Comparison of ENCODE assay signal across 8 mouse cellular contexts in the genomic region with DNA sequence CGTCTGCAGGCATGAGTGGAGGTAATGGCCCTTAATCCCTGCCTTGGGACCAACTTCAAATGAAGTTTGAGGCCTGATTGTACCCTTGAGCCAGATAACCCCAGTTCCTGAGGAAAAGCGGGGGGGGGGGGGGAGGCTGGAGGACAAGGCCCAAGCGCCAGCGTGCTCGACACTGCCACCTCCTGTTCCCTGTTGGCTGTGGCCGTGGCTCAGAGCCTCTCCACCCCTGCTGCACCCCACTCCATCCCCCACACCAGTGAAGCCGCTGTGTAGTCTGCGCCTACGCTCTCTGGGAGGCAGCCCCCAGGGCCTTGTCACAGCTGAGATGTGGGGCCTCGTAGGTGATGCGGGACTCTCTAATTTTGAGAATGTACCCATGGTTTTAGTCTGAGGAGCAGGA. TPM values are rescaled to one million over a fixed set of nuclear protein-coding genes. Genes with fewer than 3 reads are reported as not detected.
DNase-seq lines count a peak whose midpoint lies in the region; ATAC-seq lines count a peak whose summit lies in the region.

No protein-coding gene starts in this region.

- H3K9ac ChIP-seq in embryonic facial prominence, embryonic 15.5 days, result no peak overlapping the region
- no peak overlapping the region for H3K9ac ChIP-seq in heart, embryonic 12.5 days
- H3K9ac ChIP-seq in kidney, embryonic 14.5 days (ENCODE audit: low read depth, low read length), result no peak overlapping the region; the same call in 1 of the 2 replicates
- no peak overlapping the region for H3K9ac ChIP-seq in liver, embryonic 13.5 days
- H3K9ac ChIP-seq in stomach, embryonic 15.5 days, result no peak overlapping the region

- no peak overlapping the region for H3K27ac ChIP-seq in embryonic facial prominence, embryonic 15.5 days (replicated peaks)
- H3K27ac ChIP-seq in heart, embryonic 12.5 days (ENCODE audit: poor library complexity, severe bottlenecking), result no peak overlapping the region
- no peak overlapping the region for H3K27ac ChIP-seq in kidney, embryonic 14.5 days (ENCODE audit: low read depth, low read length)
- H3K27ac ChIP-seq in liver, embryonic 13.5 days, result no peak overlapping the region
- no peak overlapping the region for H3K27ac ChIP-seq in stomach, embryonic 15.5 days

- no peaks in the 10 kb centered on the region for H3K9me3 ChIP-seq in embryonic facial prominence, embryonic 15.5 days (replicated peaks)
- H3K9me3 ChIP-seq in heart, embryonic 12.5 days (replicated peaks), result no peaks in the 10 kb centered on the region
- H3K9me3 ChIP-seq in kidney, embryonic 14.5 days (ENCODE audit: control insufficient read depth, low read length), result no peaks in the 10 kb centered on the region
- H3K9me3 ChIP-seq in liver, embryonic 13.5 days (replicated peaks), result no peaks in the 10 kb centered on the region
- H3K9me3 ChIP-seq in stomach, embryonic 15.5 days, result no peaks in the 10 kb centered on the region

- H3K4me2 ChIP-seq in embryonic facial prominence, embryonic 15.5 days (replicated peaks), result no peak overlapping the region
- H3K4me2 ChIP-seq in heart, embryonic 12.5 days, result peak overlapping the region; percentile 36; the same call in 1 of the 2 replicates
- no peak overlapping the region for H3K4me2 ChIP-seq in kidney, embryonic 14.5 days (replicated peaks; ENCODE audit: low read depth, low read length)
- H3K4me2 ChIP-seq in liver, embryonic 13.5 days, result no peak overlapping the region
- no peak overlapping the region for H3K4me2 ChIP-seq in stomach, embryonic 15.5 days

- peaks cover 39% of the 10 kb centered on the region for H3K36me3 ChIP-seq in embryonic facial prominence, embryonic 15.5 days
- peaks cover 40% of the 10 kb centered on the region for H3K36me3 ChIP-seq in heart, embryonic 12.5 days
- H3K36me3 ChIP-seq in kidney, embryonic 14.5 days (ENCODE audit: control insufficient read depth, insufficient read depth, low read length), result peaks cover 21% of the 10 kb centered on the region
- peaks cover 31% of the 10 kb centered on the region for H3K36me3 ChIP-seq in liver, embryonic 13.5 days
- H3K36me3 ChIP-seq in stomach, embryonic 15.5 days, result peaks cover 26% of the 10 kb centered on the region

- WGBS in embryonic facial prominence, embryonic 15.5 days, result 8% methylated on average over 11 of the region's 11 CpGs
- WGBS in heart, embryonic 12.5 days, result 12% methylated on average over 11 of the region's 11 CpGs
- 11% methylated on average over 11 of the region's 11 CpGs for WGBS in kidney, embryonic 14.5 days
- WGBS in liver, embryonic 13.5 days (ENCODE audit: insufficient replicate concordance), result 23% methylated on average over 11 of the region's 11 CpGs
- 9% methylated on average over 11 of the region's 11 CpGs for WGBS in stomach, embryonic 15.5 days

- H3K27me3 ChIP-seq in embryonic facial prominence, embryonic 15.5 days, result no peaks in the 10 kb centered on the region
- H3K27me3 ChIP-seq in heart, embryonic 12.5 days (replicated peaks), result no peaks in the 10 kb centered on the region
- H3K27me3 ChIP-seq in kidney, embryonic 14.5 days (ENCODE audit: control insufficient read depth, insufficient read depth, low read length), result no peaks in the 10 kb centered on the region
- no peaks in the 10 kb centered on the region for H3K27me3 ChIP-seq in liver, embryonic 13.5 days
- no peaks in the 10 kb centered on the region for H3K27me3 ChIP-seq in stomach, embryonic 15.5 days (replicated peaks)

- H3K4me1 ChIP-seq in embryonic facial prominence, embryonic 15.5 days, result peaks cover 3% of the 10 kb centered on the region
- peaks cover 13% of the 10 kb centered on the region for H3K4me1 ChIP-seq in heart, embryonic 12.5 days (replicated peaks)
- 0 out of 2 replicates have a peak, but pooled peaks cover 5% of the 10 kb centered on the region for H3K4me1 ChIP-seq in kidney, embryonic 14.5 days (ENCODE audit: control insufficient read depth, insufficient read depth, low read length)
- peaks cover 7% of the 10 kb centered on the region for H3K4me1 ChIP-seq in liver, embryonic 13.5 days (replicated peaks)
- peaks cover 5% of the 10 kb centered on the region for H3K4me1 ChIP-seq in stomach, embryonic 15.5 days

- peak; percentile 27; the same call in 1 of the 2 replicates for ATAC-seq in embryonic facial prominence, embryonic 15.5 days (ENCODE audit: insufficient number of reproducible peaks, low FRiP score, low TSS enrichment, low read depth)
- 0 out of 2 replicates have a peak, but pooled peaks have one; percentile 62 for ATAC-seq in heart, embryonic 12.5 days (ENCODE audit: insufficient number of reproducible peaks, low FRiP score)
- ATAC-seq in kidney, embryonic 14.5 days (ENCODE audit: low FRiP score, low TSS enrichment), result peak; percentile 79; the same call in 1 of the 2 replicates
- peak; percentile 57; the same call in 1 of the 2 replicates for ATAC-seq in liver, embryonic 13.5 days (ENCODE audit: low read depth)
- peak; percentile 19; the same call in 1 of the 2 replicates for ATAC-seq in stomach, embryonic 15.5 days (ENCODE audit: insufficient read depth, low FRiP score, low read depth)

- H3K4me3 ChIP-seq in embryonic facial prominence, embryonic 15.5 days (replicated peaks), result no peak overlapping the region
- no peak overlapping the region for H3K4me3 ChIP-seq in heart, embryonic 12.5 days
- no peak overlapping the region for H3K4me3 ChIP-seq in kidney, embryonic 14.5 days (ENCODE audit: low read length)
- H3K4me3 ChIP-seq in liver, embryonic 13.5 days (replicated peaks), result no peak overlapping the region
- H3K4me3 ChIP-seq in stomach, embryonic 15.5 days (replicated peaks), result no peak overlapping the region

- peak; percentile 75 for DNase-seq in urinary bladder, postnatal 14 days (ENCODE audit: low spot score)
- DNase-seq in urinary bladder, adult 2 months (ENCODE audit: low spot score), result no peak
- DNase-seq in liver, embryonic 13.5 days, result peak; percentile 19
- DNase-seq in natural killer cell, adult 2 months (ENCODE audit: low spot score in 2 of 2), result peak; percentile 16 to 44

RNA-seq across cellular contexts. Expression of gene Rrp7a, which starts 9.7 kb away (rescaled TPM):
- polyA plus RNA-seq in urinary bladder, adult 2 months (2012; rRNA removed), result 56.1 and 60.9 TPM in 2 replicates
- polyA plus RNA-seq in embryonic facial prominence, embryonic 15.5 days (2015; fragmentation: Nextera tagmentation; extraction: Ambion mirVana), result 69.5 and 76.2 TPM in 2 replicates
- polyA plus RNA-seq in heart, embryonic 12.5 days (2016; fragmentation: Nextera tagmentation; extraction: Ambion mirVana), result 39.3 and 44.8 TPM in 2 replicates
- polyA plus RNA-seq in kidney, embryonic 14.5 days (2014; fragmentation: Nextera tagmentation; extraction: Ambion mirVana), result 50.2 and 50.4 TPM in 2 replicates
- 35.6 and 40.9 TPM in 2 replicates for polyA plus RNA-seq in liver, embryonic 13.5 days (2015; fragmentation: Nextera tagmentation; extraction: Ambion mirVana)
- polyA plus RNA-seq in stomach, embryonic 15.5 days (2015; fragmentation: Nextera tagmentation; extraction: Ambion mirVana), result 56.0 and 59.8 TPM in 2 replicates

RNA-seq across cellular contexts. Expression of gene Serhl, which starts 23.6 kb away (rescaled TPM):
- polyA plus RNA-seq in urinary bladder, adult 2 months (2012; rRNA removed), result 48.2 and 70.3 TPM in 2 replicates
- 64.6 and 68.1 TPM in 2 replicates for polyA plus RNA-seq in embryonic facial prominence, embryonic 15.5 days (2015; fragmentation: Nextera tagmentation; extraction: Ambion mirVana)
- 58.9 and 68.8 TPM in 2 replicates for polyA plus RNA-seq in heart, embryonic 12.5 days (2016; fragmentation: Nextera tagmentation; extraction: Ambion mirVana)
- 52.7 and 54.5 TPM in 2 replicates for polyA plus RNA-seq in kidney, embryonic 14.5 days (2014; fragmentation: Nextera tagmentation; extraction: Ambion mirVana)
- polyA plus RNA-seq in liver, embryonic 13.5 days (2015; fragmentation: Nextera tagmentation; extraction: Ambion mirVana), result 20.1 and 23.8 TPM in 2 replicates
- 54.2 and 56.2 TPM in 2 replicates for polyA plus RNA-seq in stomach, embryonic 15.5 days (2015; fragmentation: Nextera tagmentation; extraction: Ambion mirVana)

RNA-seq across cellular contexts. Expression of gene Poldip3, which starts 36.3 kb away (rescaled TPM):
- polyA plus RNA-seq in urinary bladder, adult 2 months (2012; rRNA removed), result 60.9 and 64.6 TPM in 2 replicates
- polyA plus RNA-seq in embryonic facial prominence, embryonic 15.5 days (2015; fragmentation: Nextera tagmentation; extraction: Ambion mirVana), result 142 and 147 TPM in 2 replicates
- 89.1 and 90.7 TPM in 2 replicates for polyA plus RNA-seq in heart, embryonic 12.5 days (2016; fragmentation: Nextera tagmentation; extraction: Ambion mirVana)
- 117 and 173 TPM in 2 replicates for polyA plus RNA-seq in kidney, embryonic 14.5 days (2014; fragmentation: Nextera tagmentation; extraction: Ambion mirVana)
- polyA plus RNA-seq in liver, embryonic 13.5 days (2015; fragmentation: Nextera tagmentation; extraction: Ambion mirVana), result 65.0 and 69.6 TPM in 2 replicates
- 112 and 121 TPM in 2 replicates for polyA plus RNA-seq in stomach, embryonic 15.5 days (2015; fragmentation: Nextera tagmentation; extraction: Ambion mirVana)

RNA-seq across cellular contexts. Expression of gene Cyb5r3, which starts 59.5 kb away (rescaled TPM):
- polyA plus RNA-seq in urinary bladder, adult 2 months (2012; rRNA removed), result 131 and 197 TPM in 2 replicates
- 163 and 185 TPM in 2 replicates for polyA plus RNA-seq in embryonic facial prominence, embryonic 15.5 days (2015; fragmentation: Nextera tagmentation; extraction: Ambion mirVana)
- 132 and 136 TPM in 2 replicates for polyA plus RNA-seq in heart, embryonic 12.5 days (2016; fragmentation: Nextera tagmentation; extraction: Ambion mirVana)
- 144 and 175 TPM in 2 replicates for polyA plus RNA-seq in kidney, embryonic 14.5 days (2014; fragmentation: Nextera tagmentation; extraction: Ambion mirVana)
- polyA plus RNA-seq in liver, embryonic 13.5 days (2015; fragmentation: Nextera tagmentation; extraction: Ambion mirVana), result 110 and 147 TPM in 2 replicates
- polyA plus RNA-seq in stomach, embryonic 15.5 days (2015; fragmentation: Nextera tagmentation; extraction: Ambion mirVana), result 182 and 210 TPM in 2 replicates

Comparison
In these comparisons a context has a peak if more than half of its experiments do, and no peak if none do; other contexts are left out.
1. ATAC-seq: peak in every context shown above with its lines; median percentile 79 in kidney, embryonic 14.5 days; 62 in heart, embryonic 12.5 days; 57 in liver, embryonic 13.5 days; 27 in embryonic facial prominence, embryonic 15.5 days; 19 in stomach, embryonic 15.5 days.